Mouse (Mus musculus): ENCODE results near the gene Tnr. TPM values are rescaled to one million over a fixed set of nuclear protein-coding genes. Genes with fewer than 3 reads are reported as not detected.

Gene Tnr
- polyA plus RNA-seq, 1 experiment from 2014 or later, result not detected

DNA sequence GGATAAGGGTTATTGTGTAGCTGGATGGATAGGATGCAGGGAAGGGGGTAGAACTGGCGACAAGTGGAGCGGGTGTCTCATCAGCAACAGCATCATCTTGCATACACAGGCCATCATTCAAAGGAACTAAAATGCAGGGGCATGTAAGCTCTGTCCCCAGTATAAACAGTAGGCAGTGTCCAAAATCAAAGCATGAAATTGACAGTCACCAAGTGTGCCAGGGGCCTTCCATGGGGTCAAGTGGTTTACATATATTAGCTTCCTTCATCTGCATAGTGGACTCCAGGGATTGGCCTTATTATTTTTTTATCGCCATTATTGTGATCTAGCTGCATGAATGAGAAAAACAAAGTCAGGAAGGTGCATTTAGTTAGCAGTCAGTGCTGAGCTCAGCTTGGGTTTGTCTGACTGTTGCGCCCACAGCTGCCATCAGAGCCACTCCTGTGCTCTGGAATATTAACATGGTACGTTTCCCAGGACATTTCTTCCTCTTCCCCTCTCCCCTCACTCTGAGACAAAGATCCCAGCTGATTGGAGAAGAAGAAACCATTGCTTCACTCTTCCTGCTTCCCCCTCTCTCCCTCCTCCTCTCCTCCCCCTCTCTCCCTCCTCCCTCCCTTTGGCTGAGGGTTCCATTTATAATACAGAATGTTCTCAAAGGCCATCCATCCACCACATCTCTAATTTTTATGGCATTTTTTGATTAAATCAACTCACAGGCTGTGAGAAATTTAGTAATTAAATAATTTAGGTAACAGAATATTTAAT lies 106.4 kb downstream of the Tnr start:
- Histone ChIP-seq H3K36me3 (ENCODE audit: insufficient read depth) (no peaks in the 10 kb centered on the region), H3K9me3 (ENCODE audit: low read depth, low read length) (no peaks in the 10 kb centered on the region), H3K4me1 (ENCODE audit: insufficient read depth) (no peaks in the 10 kb centered on the region), H3K9ac (no peak overlapping the region), H3K27me3 (ENCODE audit: insufficient read depth, low read length) (no peaks in the 10 kb centered on the region), H3K4me3 (ENCODE audit: low read depth, low read length) (no peak overlapping the region), H3K4me2 (no peak overlapping the region), H3K27ac (ENCODE audit: low read depth) (no peak overlapping the region)
- ATAC-seq (ENCODE audit: insufficient read depth) (no peak), DNase-seq (no peak)
- TF ChIP-seq CTCF (IDR thresholded peaks at IDR 0.05; ENCODE audit: low read depth), result no peak
- 71% methylated on average over 5 of the region's 5 CpGs for WGBS

DNA sequence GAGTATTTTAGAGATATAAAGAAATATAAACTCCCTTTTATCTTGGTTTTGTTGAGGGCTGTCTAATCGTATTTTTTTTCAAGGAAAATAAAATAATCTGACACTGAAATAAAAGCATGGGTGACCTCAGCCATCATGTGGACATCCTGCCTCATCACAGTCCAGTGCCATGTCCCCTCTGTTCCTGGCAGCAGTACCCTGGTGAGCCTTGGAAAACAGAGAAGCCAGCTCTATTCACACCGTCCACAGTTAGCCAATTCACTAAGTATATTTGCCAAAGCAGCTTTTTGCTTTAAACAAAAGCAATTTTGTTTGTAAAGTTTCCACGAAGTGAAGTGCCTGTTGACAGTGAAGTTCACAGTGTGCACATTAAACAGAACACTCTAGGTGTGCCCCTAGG lies 109.0 kb downstream of the Tnr start:
- H3K4me1 ChIP-seq (ENCODE audit: insufficient read depth), result no peaks in the 10 kb centered on the region
- 66% methylated on average over 3 of the region's 3 CpGs for WGBS
- DNase-seq, result no peak
- ATAC-seq (ENCODE audit: insufficient read depth), result no peak
- no peak overlapping the region for H3K9ac ChIP-seq
- H3K27ac ChIP-seq (ENCODE audit: low read depth), result no peak overlapping the region
- no peaks in the 10 kb centered on the region for H3K27me3 ChIP-seq (ENCODE audit: insufficient read depth, low read length)
- H3K9me3 ChIP-seq (ENCODE audit: low read depth, low read length), result no peaks in the 10 kb centered on the region
- no peak overlapping the region for H3K4me3 ChIP-seq (ENCODE audit: low read depth, low read length)
- no peak overlapping the region for H3K4me2 ChIP-seq
- TF ChIP-seq CTCF (IDR thresholded peaks at IDR 0.05; ENCODE audit: low read depth), result no peak
- no peaks in the 10 kb centered on the region for H3K36me3 ChIP-seq (ENCODE audit: insufficient read depth)

DNA sequence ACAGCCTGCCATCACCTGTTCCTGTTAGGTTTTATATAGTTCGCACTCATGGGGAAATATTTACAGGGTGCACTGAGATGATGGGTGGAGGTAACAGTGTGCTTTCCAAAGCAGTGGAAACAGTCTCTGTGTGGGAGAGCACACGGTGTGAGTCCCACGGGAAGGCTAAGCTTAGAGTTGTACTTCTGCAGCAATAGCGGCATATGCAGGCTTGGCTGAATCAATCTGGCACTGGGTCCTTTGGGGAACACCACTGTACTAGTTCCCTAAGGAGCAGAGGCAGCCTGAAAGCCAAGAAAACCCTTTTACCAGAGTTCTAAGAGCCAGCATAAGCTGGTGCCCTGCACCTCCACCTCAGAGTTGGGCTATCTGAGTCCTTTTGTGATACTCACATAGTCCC lies 115.8 kb downstream of the Tnr start:
- TF ChIP-seq CTCF (IDR thresholded peaks at IDR 0.05; ENCODE audit: low read depth), result no peak
- Histone ChIP-seq H3K9me3 (ENCODE audit: low read depth, low read length) (no peaks in the 10 kb centered on the region), H3K4me3 (ENCODE audit: low read depth, low read length) (no peak overlapping the region), H3K9ac (no peak overlapping the region), H3K27ac (ENCODE audit: low read depth) (no peak overlapping the region), H3K4me1 (ENCODE audit: insufficient read depth) (no peaks in the 10 kb centered on the region), H3K36me3 (ENCODE audit: insufficient read depth) (no peaks in the 10 kb centered on the region), H3K4me2 (no peak overlapping the region), H3K27me3 (ENCODE audit: insufficient read depth, low read length) (no peaks in the 10 kb centered on the region)
- DNase-seq, result no peak
- no peak for ATAC-seq (ENCODE audit: insufficient read depth)
- WGBS, result 86% methylated on average over 4 of the region's 4 CpGs

DNA sequence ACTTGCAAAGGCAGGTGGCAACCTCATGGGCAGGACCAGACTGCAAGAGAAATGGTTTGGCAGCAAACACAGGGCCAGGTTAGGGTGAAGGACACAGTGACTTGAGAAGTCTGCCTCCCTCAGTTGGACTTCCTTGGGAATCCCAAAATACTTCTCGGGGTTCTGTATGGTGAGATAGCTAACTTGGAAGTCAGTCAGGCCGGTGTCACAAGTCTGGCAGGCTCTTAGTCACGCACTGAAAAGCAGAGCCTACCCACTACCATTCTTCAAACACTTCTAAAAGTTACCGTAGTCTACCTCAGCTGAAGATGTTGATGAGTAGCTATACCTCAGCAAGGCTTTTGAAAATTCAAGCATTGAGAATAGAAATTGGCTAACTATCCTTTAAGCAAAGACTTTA lies 122.2 kb downstream of the Tnr start:
- H3K9ac ChIP-seq, result no peak overlapping the region
- H3K9me3 ChIP-seq (ENCODE audit: low read depth, low read length), result no peaks in the 10 kb centered on the region
- H3K4me2 ChIP-seq, result no peak overlapping the region
- 79% methylated on average over 4 of the region's 4 CpGs for WGBS
- no peak for DNase-seq
- no peak overlapping the region for H3K4me3 ChIP-seq (ENCODE audit: low read depth, low read length)
- no peak overlapping the region for H3K27ac ChIP-seq (ENCODE audit: low read depth)
- no peaks in the 10 kb centered on the region for H3K36me3 ChIP-seq (ENCODE audit: insufficient read depth)
- H3K4me1 ChIP-seq (ENCODE audit: insufficient read depth), result no peaks in the 10 kb centered on the region
- TF ChIP-seq CTCF (IDR thresholded peaks at IDR 0.05; ENCODE audit: low read depth), result no peak
- no peaks in the 10 kb centered on the region for H3K27me3 ChIP-seq (ENCODE audit: insufficient read depth, low read length)
- ATAC-seq (ENCODE audit: insufficient read depth), result no peak

DNA sequence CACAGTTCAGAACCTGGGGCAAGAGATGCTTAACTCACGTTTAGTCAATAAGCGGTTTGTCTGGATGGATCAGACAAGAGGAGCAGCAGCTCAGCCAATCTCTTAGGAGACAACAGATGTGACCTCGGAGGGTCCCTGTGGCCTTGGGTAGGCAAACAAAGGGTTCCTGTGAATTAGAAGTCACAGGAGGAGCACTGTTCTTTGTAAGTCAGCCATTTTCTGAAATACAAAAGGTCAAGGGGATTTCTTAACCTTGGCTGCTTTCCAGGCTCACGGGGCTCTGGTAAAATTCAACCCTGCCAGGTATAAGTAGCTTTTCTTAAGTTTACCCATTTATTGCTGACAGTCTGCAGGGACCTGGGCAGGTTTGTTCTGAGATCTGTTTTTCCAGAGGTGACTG lies 126.9 kb downstream of the Tnr start:
- 43% methylated on average over 4 of the region's 4 CpGs for WGBS
- no peak overlapping the region for H3K9ac ChIP-seq
- no peaks in the 10 kb centered on the region for H3K27me3 ChIP-seq (ENCODE audit: insufficient read depth, low read length)
- no peak overlapping the region for H3K4me2 ChIP-seq
- no peak overlapping the region for H3K4me3 ChIP-seq (ENCODE audit: low read depth, low read length)
- no peak for TF ChIP-seq CTCF (IDR thresholded peaks at IDR 0.05; ENCODE audit: low read depth)
- no peaks in the 10 kb centered on the region for H3K9me3 ChIP-seq (ENCODE audit: low read depth, low read length)
- H3K4me1 ChIP-seq (ENCODE audit: insufficient read depth), result no peaks in the 10 kb centered on the region
- no peaks in the 10 kb centered on the region for H3K36me3 ChIP-seq (ENCODE audit: insufficient read depth)
- peak; percentile 32 for DNase-seq
- no peak for ATAC-seq (ENCODE audit: insufficient read depth)
- H3K27ac ChIP-seq (ENCODE audit: low read depth), result no peak overlapping the region

DNA sequence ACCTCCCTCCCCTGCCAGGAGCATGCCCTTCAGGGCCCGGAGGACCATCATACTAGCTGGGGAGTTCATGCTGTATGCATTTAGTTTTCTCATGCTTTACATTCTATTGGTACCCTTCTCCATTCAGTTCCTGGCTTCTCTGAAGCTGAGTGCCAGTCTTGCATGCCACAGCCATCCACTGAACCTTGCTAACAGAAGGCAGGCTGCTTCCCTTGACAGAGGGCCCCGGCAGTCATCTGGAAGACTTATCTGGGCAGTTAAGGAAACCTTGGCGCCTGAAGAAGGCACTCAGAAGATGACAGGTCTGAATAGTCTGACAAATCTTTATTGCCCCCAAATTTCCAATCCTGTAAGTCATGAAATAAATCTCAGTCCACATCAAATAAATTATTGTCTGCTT lies 131.7 kb downstream of the Tnr start:
- Histone ChIP-seq H3K36me3 (ENCODE audit: insufficient read depth) (no peaks in the 10 kb centered on the region), H3K9ac (no peak overlapping the region), H3K4me1 (ENCODE audit: insufficient read depth) (no peaks in the 10 kb centered on the region), H3K4me2 (no peak overlapping the region), H3K4me3 (ENCODE audit: low read depth, low read length) (no peak overlapping the region), H3K9me3 (ENCODE audit: low read depth, low read length) (no peaks in the 10 kb centered on the region), H3K27ac (ENCODE audit: low read depth) (no peak overlapping the region), H3K27me3 (ENCODE audit: insufficient read depth, low read length) (no peaks in the 10 kb centered on the region)
- ATAC-seq (ENCODE audit: insufficient read depth), result no peak
- no peak for DNase-seq
- 64% methylated on average over 3 of the region's 3 CpGs for WGBS
- no peak for TF ChIP-seq CTCF (IDR thresholded peaks at IDR 0.05; ENCODE audit: low read depth)

DNA sequence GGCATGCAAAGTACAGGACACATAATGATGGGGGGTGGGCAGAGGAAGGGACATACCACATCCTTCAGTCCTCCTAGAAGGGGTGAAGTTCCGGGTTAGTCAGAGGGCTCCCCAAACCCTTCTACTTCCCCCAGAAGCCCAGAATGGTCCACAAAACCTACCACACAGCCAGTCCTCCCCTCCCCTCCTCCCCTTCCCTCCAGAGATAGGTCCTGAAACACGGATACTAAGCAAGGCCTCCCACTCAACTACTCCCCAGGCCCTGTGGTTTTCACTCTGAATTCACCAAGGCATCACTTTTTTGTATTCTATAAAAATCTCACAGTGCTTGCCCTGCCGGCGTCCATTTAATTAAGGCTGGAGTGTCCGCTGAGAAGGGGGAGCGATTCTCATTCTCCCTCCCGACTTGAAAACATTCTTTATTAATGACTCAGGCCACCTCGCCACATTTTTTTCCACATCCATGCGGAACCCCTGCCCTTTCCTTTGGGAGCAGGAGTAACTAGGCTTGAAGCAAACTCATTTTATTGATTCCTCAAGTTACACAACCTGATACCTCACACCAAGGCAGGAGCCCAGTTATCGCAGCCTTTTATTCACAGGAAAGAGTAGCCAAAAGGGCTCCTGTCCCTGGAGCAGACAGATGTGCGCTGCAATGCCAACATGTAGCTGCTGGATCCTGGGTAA lies 134.4 kb downstream of the Tnr start:
- Histone ChIP-seq H3K27me3 (ENCODE audit: insufficient read depth, low read length) (no peaks in the 10 kb centered on the region), H3K4me1 (ENCODE audit: insufficient read depth) (no peaks in the 10 kb centered on the region), H3K4me2 (no peak overlapping the region), H3K9me3 (ENCODE audit: low read depth, low read length) (no peaks in the 10 kb centered on the region), H3K36me3 (ENCODE audit: insufficient read depth) (no peaks in the 10 kb centered on the region), H3K9ac (no peak overlapping the region), H3K4me3 (ENCODE audit: low read depth, low read length) (no peak overlapping the region), H3K27ac (ENCODE audit: low read depth) (no peak overlapping the region)
- ATAC-seq (ENCODE audit: insufficient read depth), result no peak
- WGBS, result 56% methylated on average over 11 of the region's 11 CpGs
- DNase-seq, result no peak
- no peak for TF ChIP-seq CTCF (IDR thresholded peaks at IDR 0.05; ENCODE audit: low read depth)

All from lung, embryonic 14.5 days (tissue).